Mouse (Mus musculus) MEL (cell line): ENCODE results near the gene Cadm2. TPM values are rescaled to one million over a fixed set of nuclear protein-coding genes. Genes with fewer than 3 reads are reported as not detected.

Experiments
- DNase-seq: peaks from one replicate; pipeline ENCODE4 v3.0.0; 2011; ENCODE audit warnings: low read depth, low spot score
- H3K27ac ChIP-seq: 2 replicates; pipeline ENCODE4 v1.5.1; 2012; ENCODE audit warnings: low read depth, mild to moderate bottlenecking, control low read depth, low read length, moderate library complexity; ENCODE audit not compliant: control insufficient read depth
- H3K27me3 ChIP-seq, 2 experiments: fragments of 150-350 bp in 1 of 2; sonication (generic) in 1 of 2; 2 replicates each; pipeline ENCODE4 v1.6.1; 2012; ENCODE audit warnings: low read length in 2 of 2, mild to moderate bottlenecking in 2 of 2, improper control_type of control experiment in 1 of 2, moderate library complexity in 1 of 2; ENCODE audit not compliant: insufficient read depth in 2 of 2, control insufficient read depth in 1 of 2
- H3K36me3 ChIP-seq, 2 experiments: 2 replicates each; pipeline ENCODE4 v1.6.1; 2012 to 2014; ENCODE audit warnings: low read length in 2 of 2, improper control_type of control experiment in 1 of 2, inconsistent platforms in 1 of 2, mild to moderate bottlenecking in 1 of 2; ENCODE audit not compliant: insufficient read depth in 2 of 2, control insufficient read depth in 1 of 2
- H3K4me1 ChIP-seq, 2 experiments: fragments of 150-350 bp in 1 of 2; sonication (generic) in 1 of 2; 2 replicates each; pipeline ENCODE4 v1.6.1; 2012; ENCODE audit warnings: low read length in 2 of 2, improper control_type of control experiment in 1 of 2, mild to moderate bottlenecking in 1 of 2; ENCODE audit not compliant: insufficient read depth in 2 of 2, control insufficient read depth in 1 of 2
- H3K4me3 ChIP-seq, 2 experiments: fragments of 150-350 bp in 1 of 2; sonication (generic) in 1 of 2; 2 replicates each; pipeline ENCODE4 v1.5.1; 2012; ENCODE audit warnings: low read depth in 2 of 2, low read length in 2 of 2, mild to moderate bottlenecking in 2 of 2, moderate library complexity in 2 of 2, control low read depth in 1 of 2, improper control_type of control experiment in 1 of 2; ENCODE audit not compliant: control insufficient read depth in 1 of 2, insufficient read depth in 1 of 2
- H3K79me2 ChIP-seq: 2 replicates; pipeline ENCODE4 v1.6.1; 2012; ENCODE audit warnings: mild to moderate bottlenecking, low read length, moderate library complexity; ENCODE audit not compliant: control insufficient read depth, poor library complexity, insufficient read depth
- H3K9ac ChIP-seq: 2 replicates; pipeline ENCODE4 v1.6.1; 2012; ENCODE audit warnings: low read depth, mild to moderate bottlenecking, control low read depth, low read length, moderate library complexity; ENCODE audit not compliant: control insufficient read depth, poor library complexity, severe bottlenecking
- H3K9me3 ChIP-seq: fragments of 150-350 bp; sonication (generic); replicated peaks from 2 replicates; pipeline ENCODE4 v1.6.1; 2012; ENCODE audit warnings: mild to moderate bottlenecking, low read length, improper control_type of control experiment, moderate library complexity; ENCODE audit not compliant: insufficient read depth
- CHD1 ChIP-seq: IDR thresholded peaks from 2 replicates; pipeline ENCODE4 v1.6.1; 2012; ENCODE audit warnings: low read depth, mild to moderate bottlenecking, inconsistent platforms, low read length, improper control_type of control experiment
- CTCF ChIP-seq, 3 experiments: IDR thresholded peaks in 2 of 3; conservative IDR thresholded peaks in 1 of 3; 2 replicates each; pipeline ENCODE4 v1.5.1; 2011 to 2012; ENCODE audit warnings: low read length in 3 of 3, low read depth in 2 of 3, mild to moderate bottlenecking in 2 of 3, improper control_type of control experiment in 1 of 3, inconsistent platforms in 1 of 3, mixed read lengths in 1 of 3, moderate library complexity in 1 of 3; ENCODE audit not compliant: control insufficient read depth in 1 of 3, insufficient read depth in 1 of 3, poor library complexity in 1 of 3, severe bottlenecking in 1 of 3
- ELF1 ChIP-seq: IDR thresholded peaks from 2 replicates; pipeline ENCODE4 v1.6.1; 2014; ENCODE audit warnings: low read depth, mild to moderate bottlenecking, inconsistent platforms, low read length, improper control_type of control experiment, moderate library complexity
- EP300 ChIP-seq, 2 experiments: IDR thresholded peaks; 2 replicates each; pipeline ENCODE4 v1.6.1; 2011; ENCODE audit warnings: improper control_type of control experiment in 2 of 2, low read length in 2 of 2, low read depth in 1 of 2, mild to moderate bottlenecking in 1 of 2
- GABPA ChIP-seq: IDR thresholded peaks from 2 replicates; pipeline ENCODE4 v1.6.1; 2012; ENCODE audit warnings: low read depth, mild to moderate bottlenecking, inconsistent platforms, low read length, improper control_type of control experiment, moderate library complexity
- GATA1 ChIP-seq: IDR thresholded peaks from 2 replicates; pipeline ENCODE4 v1.6.1; 2011; ENCODE audit warnings: low read depth, low read length, improper control_type of control experiment
- JUND ChIP-seq: IDR thresholded peaks from 2 replicates; pipeline ENCODE4 v1.6.1; 2011; ENCODE audit warnings: low read depth, mild to moderate bottlenecking, improper control_type of control experiment, low read length
- KAT2A ChIP-seq: conservative IDR thresholded peaks from 2 replicates; pipeline ENCODE4 v1.6.1; 2012; ENCODE audit warnings: low read depth, low read length, improper control_type of control experiment, inconsistent platforms
- MAFK ChIP-seq: IDR thresholded peaks from 2 replicates; pipeline ENCODE4 v1.6.1; 2011; ENCODE audit warnings: low read depth, mild to moderate bottlenecking, low read length, improper control_type of control experiment, borderline replicate concordance
- MAX ChIP-seq: IDR thresholded peaks from 2 replicates; pipeline ENCODE4 v1.6.1; 2011; ENCODE audit warnings: low read length, improper control_type of control experiment
- MEF2A ChIP-seq: IDR thresholded peaks from 2 replicates; pipeline ENCODE4 v1.6.1; 2014; ENCODE audit warnings: low read depth, mild to moderate bottlenecking, inconsistent platforms, low read length, improper control_type of control experiment; ENCODE audit not compliant: poor library complexity, insufficient replicate concordance, severe bottlenecking; ENCODE audit errors: extremely low read depth
- POLR2A ChIP-seq, 2 experiments: IDR thresholded peaks; 2 replicates each; pipeline ENCODE4 v1.6.1; 2011 to 2012; ENCODE audit warnings: low read length in 2 of 2, mild to moderate bottlenecking in 2 of 2, control low read depth in 1 of 2, improper control_type of control experiment in 1 of 2, low read depth in 1 of 2, moderate library complexity in 1 of 2; ENCODE audit not compliant: control insufficient read depth in 1 of 2, insufficient read depth in 1 of 2, poor library complexity in 1 of 2
- RCOR1 ChIP-seq: IDR thresholded peaks from 2 replicates; pipeline ENCODE4 v1.6.1; 2012; ENCODE audit warnings: low read depth, mild to moderate bottlenecking, inconsistent platforms, low read length, improper control_type of control experiment
- TCF12 ChIP-seq: IDR thresholded peaks from 2 replicates; pipeline ENCODE4 v1.6.1; 2014; ENCODE audit warnings: low read depth, mild to moderate bottlenecking, inconsistent platforms, low read length, improper control_type of control experiment, moderate library complexity
- UBTF ChIP-seq: IDR thresholded peaks from 2 replicates; pipeline ENCODE4 v1.6.1; 2012; ENCODE audit warnings: low read depth, mild to moderate bottlenecking, inconsistent platforms, low read length, improper control_type of control experiment, moderate library complexity, borderline replicate concordance; ENCODE audit not compliant: insufficient read depth
- USF1 ChIP-seq: IDR thresholded peaks from 2 replicates; pipeline ENCODE4 v1.6.1; 2014; ENCODE audit warnings: low read depth, mild to moderate bottlenecking, inconsistent platforms, low read length, improper control_type of control experiment, moderate library complexity
- polyA plus RNA-seq, 2 experiments: library from polyadenylated mRNA; stranded (reverse) in 1 of 2; unstranded in 1 of 2; fragments of >175 nt in 1 of 2; fragments of >200 nt in 1 of 2; gene quantifications; 2 replicates each; pipeline versions ENCODE4 v1.2.1 to v1.2.4; 2012; ENCODE audit warnings: low replicate concordance in 2 of 2, low read depth in 1 of 2; ENCODE audit not compliant: insufficient read length in 2 of 2, insufficient read depth in 1 of 2, missing spikeins in 1 of 2
- total RNA-seq: library from RNA; depleted of rRNA; stranded (reverse); fragments of 300-350 nt; gene quantifications from 2 replicates; pipeline ENCODE4 v1.2.3, GENCODE M21; 2012

Gene Cadm2
- total and polyA plus RNA-seq, 3 experiments, result not detected

GRCm38 (mm10) chr16:67609116-67609515, 11.6 kb downstream of the Cadm2 start:
- H3K4me1 ChIP-seq, result no peaks in the 10 kb centered on the region
- H3K27me3 ChIP-seq, result no peaks in the 10 kb centered on the region

GRCm38 (mm10) chr16:67608499-67608898, 12.2 kb downstream of the Cadm2 start:
- H3K27me3 ChIP-seq, result no peaks in the 10 kb centered on the region
- TF ChIP-seq MAX (no peak), UBTF (no peak), MEF2A (no peak), ELF1 (no peak), KAT2A (no peak), GATA1 (no peak)
- H3K4me1 ChIP-seq, result no peaks in the 10 kb centered on the region
- H3K36me3 ChIP-seq, result no peaks in the 10 kb centered on the region
- no peak overlapping the region for H3K4me3 ChIP-seq
- no peaks in the 10 kb centered on the region for H3K9me3 ChIP-seq
- no peak overlapping the region for H3K27ac ChIP-seq
- H3K79me2 ChIP-seq, result no peaks in the 10 kb centered on the region
- DNase-seq, result no peak
- no peak overlapping the region for H3K9ac ChIP-seq

More at GRCm38 (mm10) chr16:67609116-67609515, 11.6 kb downstream of the Cadm2 start:
- no peak for DNase-seq
- no peak overlapping the region for H3K27ac ChIP-seq
- no peak for TF ChIP-seq MEF2A
- no peak for TF ChIP-seq GABPA
- H3K4me3 ChIP-seq, result no peak overlapping the region
- H3K36me3 ChIP-seq, result no peaks in the 10 kb centered on the region
- no peaks in the 10 kb centered on the region for H3K9me3 ChIP-seq
- H3K9ac ChIP-seq, result no peak overlapping the region
- no peaks in the 10 kb centered on the region for H3K79me2 ChIP-seq

- H3K79me2 ChIP-seq, result no peaks in the 10 kb centered on the region
- no peak overlapping the region for H3K27ac ChIP-seq
- H3K4me1 ChIP-seq, result no peaks in the 10 kb centered on the region
- H3K27me3 ChIP-seq, result no peaks in the 10 kb centered on the region
- no peak overlapping the region for H3K9ac ChIP-seq
- no peaks in the 10 kb centered on the region for H3K36me3 ChIP-seq
- TF ChIP-seq MAX (no peak), USF1 (no peak), CHD1 (no peak), MAFK (no peak), POLR2A (IDR thresholded peaks at IDR 0.05; ENCODE audit: control insufficient read depth in 1 of 2, insufficient read depth in 1 of 2, low read depth in 1 of 2, low read length in 2 of 2, poor library complexity in 1 of 2) (no peak), GABPA (no peak), EP300 (IDR thresholded peaks at IDR 0.05; ENCODE audit: low read depth in 1 of 2, low read length in 2 of 2) (no peak), KAT2A (no peak), CTCF (IDR thresholded peaks at IDR 0.05 in 2 of 3, conservative IDR thresholded peaks at IDR 0.05 in 1 of 3; ENCODE audit: control insufficient read depth in 1 of 3, insufficient read depth in 1 of 3, low read depth in 2 of 3, low read length in 3 of 3, poor library complexity in 1 of 3, severe bottlenecking in 1 of 3) (no peak), TCF12 (no peak), RCOR1 (no peak), JUND (no peak), UBTF (no peak)
- TF ChIP-seq, all 39 proteins: peak for 0
- Histone ChIP-seq H3K9me3 (no peaks in the 10 kb centered on the region), H3K4me3 (no peak overlapping the region)
- no peak for DNase-seq
Observed at GRCm38 (mm10) chr16:67605661-67606060, 15.0 kb downstream of the Cadm2 start.
